Mouse (Mus musculus): Measurements from ENCODE around the gene Pdcl.

Gene Pdcl

DNA sequence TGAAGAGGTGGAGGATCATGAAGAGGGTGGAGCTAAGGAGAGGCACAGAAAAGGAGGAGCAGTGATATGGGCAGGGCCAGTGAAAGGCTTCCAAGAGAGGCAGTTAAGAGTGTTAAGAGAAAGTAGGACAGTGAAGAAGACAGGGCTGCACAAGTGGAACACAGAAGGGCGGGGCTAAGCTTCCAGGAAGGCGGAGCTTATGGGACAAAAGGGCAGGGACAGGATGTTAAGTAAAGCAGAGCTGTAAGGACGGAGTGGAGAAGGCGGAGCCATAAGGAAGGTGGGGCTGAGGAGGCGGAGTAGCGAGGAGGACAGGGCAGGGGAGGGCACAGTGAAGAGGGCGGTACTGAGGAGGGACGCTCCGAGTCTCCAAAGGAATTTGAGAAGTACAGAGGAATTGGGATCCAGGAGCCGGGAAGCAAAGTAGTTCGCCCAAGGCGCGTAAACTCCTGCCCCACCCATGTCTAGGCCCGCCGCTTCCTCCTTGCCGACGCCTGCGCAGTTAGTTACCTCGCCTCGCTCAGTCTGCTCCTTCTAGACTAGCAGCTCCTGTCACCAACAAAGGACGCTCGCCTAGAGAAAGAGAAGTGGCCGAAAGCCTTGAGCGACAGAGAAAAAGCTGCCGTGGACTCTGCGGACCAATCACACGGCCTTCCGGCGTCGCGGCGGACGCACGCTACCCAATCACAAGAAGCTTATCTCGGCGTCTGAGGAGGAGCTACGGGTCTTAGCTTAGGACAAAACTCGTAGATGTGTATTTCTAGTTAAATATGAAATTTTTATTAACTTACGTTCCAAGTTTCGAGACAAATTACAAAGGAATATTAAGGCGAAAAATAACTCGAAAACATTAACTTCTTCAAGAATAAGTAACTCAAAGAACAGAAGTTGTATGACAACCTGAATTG lies at the start of gene Pdcl:
Gene Pdcl (minus strand): TSS at position 700 of the 908 bp plus-strand sequence.
- peak; percentile 89 to 91 for DNase-seq (ENCODE audit: low spot score in 2 of 2)

DNA sequence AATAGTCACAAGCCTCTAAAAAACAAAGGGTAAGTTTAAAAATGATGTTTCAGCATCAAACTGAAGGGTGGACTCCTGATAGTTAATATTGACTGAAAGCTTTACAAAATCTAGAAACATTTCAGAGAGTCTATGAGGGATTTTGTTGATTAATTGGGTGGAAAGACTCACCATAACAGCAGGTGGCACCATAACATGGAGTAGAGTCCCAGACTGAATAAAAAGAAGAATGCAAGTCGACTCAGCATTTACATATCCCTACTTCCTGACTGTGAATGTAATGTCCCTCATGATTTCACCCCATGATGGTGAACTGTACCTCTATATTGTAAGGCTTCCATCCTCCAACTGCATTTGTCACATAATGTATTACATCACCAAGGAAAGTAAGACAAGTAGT lies 36.4 kb upstream of the Pdcl start:
- DNase-seq (ENCODE audit: low spot score in 2 of 2) = no peak

GRCm38 (mm10) chr2:37382921-37383320 lies 23.8 kb upstream of the Pdcl start:
- peak; percentile 31 to 32 for DNase-seq (ENCODE audit: low spot score in 2 of 2)

- peak; percentile 68 to 72 for DNase-seq (ENCODE audit: low spot score in 2 of 2)
Measured at GRCm38 (mm10) chr2:37380189-37380588, 21.1 kb upstream of the Pdcl start.

DNA sequence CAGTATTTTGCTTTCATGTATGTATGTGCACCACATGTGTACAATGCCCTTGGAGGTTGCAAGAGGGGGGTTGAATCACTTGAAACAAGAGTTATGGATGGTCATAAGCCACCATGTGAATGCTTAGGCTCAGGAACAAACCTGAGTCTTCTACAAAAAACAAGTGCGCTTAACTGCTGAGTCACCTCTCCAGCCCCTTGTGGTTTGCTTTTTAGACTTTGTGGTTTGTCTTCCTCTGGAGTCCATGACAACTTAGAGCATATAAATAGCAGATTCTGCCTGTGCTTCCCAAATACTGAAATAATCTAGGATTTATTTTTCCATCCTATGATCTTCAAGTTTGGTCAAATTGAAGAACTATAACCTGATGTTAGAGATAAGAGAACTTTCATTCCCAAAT lies 16.9 kb upstream of the Pdcl start:
- DNase-seq (ENCODE audit: low spot score in 2 of 2) = no peak

- DNase-seq (ENCODE audit: low spot score in 2 of 2) = no peak
Measured at GRCm38 (mm10) chr2:37370651-37371050, 11.5 kb upstream of the Pdcl start.

DNA sequence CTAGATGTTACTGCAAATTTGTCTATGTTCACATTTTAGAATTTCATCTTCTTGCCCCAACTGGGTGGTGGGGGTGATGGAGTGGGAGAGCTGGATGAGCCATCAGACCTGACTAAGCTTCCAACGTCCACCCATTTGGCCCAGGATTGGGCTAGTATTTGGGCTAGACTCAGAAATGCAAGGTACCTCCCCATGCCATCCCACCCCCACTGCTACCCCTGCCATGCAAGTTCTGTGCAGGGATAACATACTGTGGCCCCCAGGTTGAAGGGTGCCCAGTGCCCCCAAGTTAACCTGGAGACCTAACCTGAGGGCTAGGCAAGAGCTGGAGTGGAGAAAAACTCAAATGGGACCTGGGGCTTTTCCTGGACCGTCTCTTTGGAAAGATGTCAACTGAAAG lies 776 bp upstream of the Pdcl start:
- no peak for DNase-seq (ENCODE audit: low spot score in 2 of 2)

DNA sequence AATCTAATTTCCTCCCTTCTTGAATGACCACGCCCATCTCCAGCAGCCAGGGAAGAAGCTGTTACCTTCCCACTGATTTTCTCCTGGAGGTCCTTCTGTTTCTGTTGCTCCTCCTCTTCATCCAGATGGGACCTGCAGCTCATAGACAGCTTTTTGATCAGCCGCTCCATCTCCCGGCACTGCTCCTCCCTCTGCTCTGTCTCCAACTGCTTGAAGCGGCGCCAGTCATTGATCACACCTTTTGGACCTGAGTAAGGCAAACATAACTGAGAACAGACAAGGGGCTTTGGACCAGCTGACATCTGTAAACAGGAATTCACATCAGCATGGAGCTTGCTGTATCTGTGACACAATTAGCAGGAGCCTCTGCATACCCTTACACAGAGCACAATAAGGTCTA lies 3.6 kb downstream of the Pdcl start:
- DNase-seq (ENCODE audit: low spot score in 2 of 2) = no peak

DNA sequence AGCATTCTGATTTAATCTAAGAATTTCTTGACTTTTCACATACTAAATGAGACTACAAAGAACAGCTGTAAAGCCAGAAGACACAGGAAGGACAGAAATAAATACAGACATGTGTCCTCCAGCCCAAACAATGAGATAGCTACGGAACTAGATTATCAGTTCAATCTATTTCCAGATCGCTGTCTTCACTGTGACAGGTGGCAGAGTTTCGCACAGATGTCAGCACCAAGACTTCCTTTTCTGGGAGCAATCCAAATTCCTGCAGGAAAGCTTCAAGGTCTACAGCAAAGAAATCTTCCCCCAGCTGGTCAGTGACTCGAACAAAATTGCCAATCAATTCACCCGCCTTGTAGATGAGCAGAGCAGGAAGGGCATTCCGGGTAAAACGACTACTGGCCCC lies 7.5 kb downstream of the Pdcl start:
- DNase-seq (ENCODE audit: low spot score in 2 of 2) = peak; percentile 55 to 63

GRCm38 (mm10) chr2:37338497-37339187 lies 20.5 kb downstream of the Pdcl start:
- peak; percentile 56 to 76 for DNase-seq (ENCODE audit: low spot score in 2 of 2)

DNA sequence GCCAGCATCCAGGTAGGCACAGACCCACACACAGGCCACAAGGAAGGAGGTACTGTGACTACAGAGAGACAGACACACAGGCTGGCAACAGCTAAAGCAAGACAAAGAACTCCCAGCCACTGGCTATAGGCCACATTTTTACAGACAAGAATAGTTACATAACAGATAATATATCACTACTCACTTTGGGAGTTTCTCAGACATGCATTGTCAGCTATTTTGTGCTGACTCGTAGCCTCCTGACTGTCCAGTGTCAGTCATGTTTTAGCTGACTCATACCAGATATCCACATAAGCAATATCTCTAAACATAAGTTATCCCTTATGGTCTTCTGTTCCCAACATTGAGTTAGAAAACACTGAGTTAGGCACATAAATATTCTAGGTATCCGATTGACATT lies 25.8 kb downstream of the Pdcl start:
- DNase-seq (ENCODE audit: low spot score in 2 of 2) = no peak

DNA sequence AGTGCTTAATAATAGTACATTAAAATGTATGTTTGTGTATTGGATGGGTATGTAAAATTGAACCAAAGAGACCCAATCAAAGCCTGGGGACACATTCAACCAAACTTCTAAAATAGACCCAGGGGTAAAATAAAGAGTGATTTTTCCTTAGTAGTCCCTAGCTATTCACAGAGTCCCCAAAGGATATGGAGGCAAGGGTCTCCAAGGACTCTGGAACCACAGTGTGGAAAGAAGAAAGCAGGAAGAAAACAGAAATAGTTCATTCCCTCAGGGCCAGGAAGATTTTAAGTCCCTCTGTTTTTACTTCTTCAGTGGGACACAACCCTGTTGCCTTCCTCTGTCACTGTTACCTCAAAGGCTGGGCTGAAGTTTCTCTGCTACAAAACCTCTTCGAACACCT lies 32.9 kb downstream of the Pdcl start, which contains the start of gene Olfr368:
Gene Olfr368 (plus strand): TSS at position 301 of the 400 bp plus-strand sequence.
- no peak for DNase-seq (ENCODE audit: low spot score in 2 of 2)
